Mouse (Mus musculus) frontal cortex, postnatal 36 days (tissue): Measurements from ENCODE around the gene Parp8.

Experiments used
- DNase-seq, 2 experiments: peaks; one replicate each; pipeline ENCODE4 v3.0.0; 2022; ENCODE audit warnings: low spot score in 2 of 2

The Parp8 gene

GRCm38 (mm10) chr13:117025226-117026067 lies at the start of gene Parp8:
TSS of gene Parp8 (minus strand) at chr13:117025537.
- DNase-seq = peak; percentile 70 to 75

GRCm38 (mm10) chr13:117062628-117063315 lies 37.4 kb upstream of the Parp8 start:
- no peak for DNase-seq

- no peak for DNase-seq
Observed at GRCm38 (mm10) chr13:117056466-117056865, 31.1 kb upstream of the Parp8 start.

- DNase-seq = no peak
Observed at GRCm38 (mm10) chr13:117054811-117055496, 29.6 kb upstream of the Parp8 start.

GRCm38 (mm10) chr13:117052748-117053147 lies 27.4 kb upstream of the Parp8 start:
- DNase-seq = no peak

- peak; percentile 48 to 72 for DNase-seq
Observed at GRCm38 (mm10) chr13:117048541-117048971, 23.2 kb upstream of the Parp8 start.

GRCm38 (mm10) chr13:117043567-117043966 lies 18.2 kb upstream of the Parp8 start:
- no peak for DNase-seq

- no peak for DNase-seq
Observed at GRCm38 (mm10) chr13:117041021-117041420, 15.7 kb upstream of the Parp8 start.

GRCm38 (mm10) chr13:117036277-117036676 lies 10.9 kb upstream of the Parp8 start:
- DNase-seq = no peak

- no peak for DNase-seq
Observed at GRCm38 (mm10) chr13:117035121-117035520, 9.8 kb upstream of the Parp8 start.

GRCm38 (mm10) chr13:117034676-117035075 lies 9.3 kb upstream of the Parp8 start:
- DNase-seq = no peak

- DNase-seq = no peak
Observed at GRCm38 (mm10) chr13:117033676-117034308, 8.5 kb upstream of the Parp8 start.

- no peak for DNase-seq
Observed at GRCm38 (mm10) chr13:117032402-117032801, 7.1 kb upstream of the Parp8 start.

GRCm38 (mm10) chr13:117031546-117031945 lies 6.2 kb upstream of the Parp8 start:
- no peak for DNase-seq

GRCm38 (mm10) chr13:117028221-117028620 lies 2.9 kb upstream of the Parp8 start:
- no peak for DNase-seq

- no peak for DNase-seq
Observed at GRCm38 (mm10) chr13:117027336-117027735, 2.0 kb upstream of the Parp8 start.

- DNase-seq = no peak
Observed at GRCm38 (mm10) chr13:117026276-117026780, 991 bp upstream of the Parp8 start.

- DNase-seq = peak; percentile 26 to 47
Observed at GRCm38 (mm10) chr13:117024916-117025225, 466 bp downstream of the Parp8 start.

GRCm38 (mm10) chr13:117024127-117024915 lies 1.0 kb downstream of the Parp8 start:
- peak; percentile 50 to 57 for DNase-seq

GRCm38 (mm10) chr13:117023346-117024050 lies 1.8 kb downstream of the Parp8 start:
- DNase-seq = peak in 1 of 2 experiments; percentile 14
